Mouse (Mus musculus) midbrain, embryonic 14.5 days (tissue): ENCODE data around the gene H2afj. TPM values are rescaled to one million over a fixed set of nuclear protein-coding genes. Genes with fewer than 3 reads are reported as not detected.

Source experiments
- ATAC-seq: fragments of 200-750 bp; cut with Nextera tagmentation; 2 replicates; pipeline ENCODE4 v1.8.0; 2017; ENCODE audit warnings: moderate number of reproducible peaks, moderate library complexity; ENCODE audit not compliant: low FRiP score, low TSS enrichment
- DNase-seq: peaks from one replicate; pipeline ENCODE4 v3.0.0-alpha.2; 2015
- H3K27ac ChIP-seq: fragments of 300-500 bp; sonication (generic); replicated peaks from 2 replicates; pipeline ENCODE4 v1.5.1; 2014; ENCODE audit warnings: mild to moderate bottlenecking, low read depth, low read length, moderate library complexity
- H3K27me3 ChIP-seq: fragments of 300-500 bp; sonication (generic); 2 replicates; pipeline ENCODE4 v1.6.1; 2014; ENCODE audit warnings: low read length, control low read depth, mixed read lengths; ENCODE audit not compliant: control insufficient read depth, insufficient read depth
- H3K36me3 ChIP-seq: fragments of 300-500 bp; sonication (generic); 2 replicates; pipeline ENCODE4 v1.6.1; 2014; ENCODE audit warnings: low read length, control low read depth; ENCODE audit not compliant: control insufficient read depth, insufficient read depth
- H3K4me1 ChIP-seq: fragments of 300-500 bp; sonication (generic); 2 replicates; pipeline ENCODE4 v1.6.1; 2014; ENCODE audit warnings: mild to moderate bottlenecking, antibody characterized with exemption, low read length, control low read depth; ENCODE audit not compliant: control insufficient read depth, insufficient read depth
- H3K4me2 ChIP-seq: fragments of 300-500 bp; sonication (generic); 2 replicates; pipeline ENCODE4 v1.6.1; 2014; ENCODE audit warnings: mild to moderate bottlenecking, low read length, moderate library complexity
- H3K4me3 ChIP-seq: fragments of 300-500 bp; sonication (generic); replicated peaks from 2 replicates; pipeline ENCODE4 v1.5.1; 2014; ENCODE audit warnings: low read depth, low read length
- H3K9ac ChIP-seq: fragments of 300-500 bp; sonication (generic); replicated peaks from 2 replicates; pipeline ENCODE4 v1.6.1; 2014; ENCODE audit warnings: mild to moderate bottlenecking, low read length, moderate library complexity
- H3K9me3 ChIP-seq: fragments of 300-500 bp; sonication (generic); 2 replicates; pipeline ENCODE4 v1.6.1; 2016; ENCODE audit warnings: low read length, control low read depth, mixed read lengths; ENCODE audit not compliant: control insufficient read depth
- WGBS: fragments of 180-500 bp; shearing (Covaris S2); extraction: QIAGEN DNeasy Blood & Tissue Kit; methylation state at CpG from one replicate; pipeline ENCODE4 v1.1.7; 2014; 5-methylcytosine and 5-hydroxymethylcytosine counted together
- polyA plus RNA-seq: library from polyadenylated mRNA; unstranded; fragments of >200 nt; fragmentation: Nextera tagmentation; extraction: Ambion mirVana; gene quantifications from 2 replicates; pipeline ENCODE4 v1.2.1, GENCODE M21; 2014

Gene H2afj
- 101 and 116 TPM in 2 replicates for polyA plus RNA-seq

GRCm38 (mm10) chr6:136808014-136808417 is at the start of gene H2afj:
TSS of gene H2afj (plus strand) at chr6:136808244.
- ATAC-seq (peak; percentile 90), DNase-seq (peak; percentile 97)
- H3K4me1 ChIP-seq: peaks cover 26% of the 10 kb centered on the region
- H3K27ac ChIP-seq: peak within 1 kb of the TSS; percentile 56; the same call in 1 of the 2 replicates
- under 1% methylated on average over 34 of the region's 34 CpGs for WGBS
- peak within 1 kb of the TSS; percentile 60 for H3K9ac ChIP-seq
- H3K9me3 ChIP-seq: no peaks in the 10 kb centered on the region
- H3K36me3 ChIP-seq: peaks cover 10% of the 10 kb centered on the region
- peak within 1 kb of the TSS; percentile 96 for H3K4me2 ChIP-seq
- no peaks in the 10 kb centered on the region for H3K27me3 ChIP-seq
- peak within 1 kb of the TSS; percentile 71 for H3K4me3 ChIP-seq

GRCm38 (mm10) chr6:136763912-136764311 is 44.1 kb upstream of the H2afj start:
- Histone ChIP-seq H3K4me1 (no peaks in the 10 kb centered on the region), H3K36me3 (no peaks in the 10 kb centered on the region), H3K4me2 (no peak overlapping the region), H3K4me3 (no peak overlapping the region), H3K9me3 (no peaks in the 10 kb centered on the region), H3K27ac (no peak overlapping the region), H3K27me3 (no peaks in the 10 kb centered on the region), H3K9ac (no peak overlapping the region)
- ATAC-seq (no peak), DNase-seq (peak; percentile 15)
- 88% methylated on average over 1 of the region's 1 CpGs for WGBS

- H3K4me2 ChIP-seq: no peak overlapping the region
- no peaks in the 10 kb centered on the region for H3K36me3 ChIP-seq
- WGBS: 92% methylated on average over 8 of the region's 8 CpGs
- no peaks in the 10 kb centered on the region for H3K27me3 ChIP-seq
- ATAC-seq (no peak), DNase-seq (no peak)
- no peaks in the 10 kb centered on the region for H3K9me3 ChIP-seq
- no peak overlapping the region for H3K9ac ChIP-seq
- no peak overlapping the region for H3K4me3 ChIP-seq
- H3K4me1 ChIP-seq: no peaks in the 10 kb centered on the region
- no peak overlapping the region for H3K27ac ChIP-seq
Measured at GRCm38 (mm10) chr6:136769143-136769542, 38.9 kb upstream of the H2afj start.

- Histone ChIP-seq H3K27me3 (no peaks in the 10 kb centered on the region), H3K4me1 (no peaks in the 10 kb centered on the region), H3K4me3 (no peak overlapping the region), H3K9me3 (no peaks in the 10 kb centered on the region), H3K27ac (no peak overlapping the region), H3K36me3 (no peaks in the 10 kb centered on the region), H3K4me2 (no peak overlapping the region), H3K9ac (no peak overlapping the region)
- ATAC-seq (no peak), DNase-seq (no peak)
- WGBS: 86% methylated on average over 7 of the region's 7 CpGs
Measured at GRCm38 (mm10) chr6:136769859-136770258, 38.2 kb upstream of the H2afj start.

- ATAC-seq: no peak
- H3K27me3 ChIP-seq: no peaks in the 10 kb centered on the region
- H3K4me3 ChIP-seq: no peak overlapping the region
- WGBS: 95% methylated on average over 1 of the region's 1 CpGs
- H3K36me3 ChIP-seq: no peaks in the 10 kb centered on the region
- DNase-seq: no peak
- no peak overlapping the region for H3K4me2 ChIP-seq
- no peaks in the 10 kb centered on the region for H3K4me1 ChIP-seq
- no peak overlapping the region for H3K9ac ChIP-seq
- no peaks in the 10 kb centered on the region for H3K9me3 ChIP-seq
- no peak overlapping the region for H3K27ac ChIP-seq
Measured at GRCm38 (mm10) chr6:136776392-136776791, 31.7 kb upstream of the H2afj start.

GRCm38 (mm10) chr6:136781377-136781986 is 26.6 kb upstream of the H2afj start, which contains the start of gene Gucy2c:
TSS of gene Gucy2c (minus strand) at chr6:136781765.
- ATAC-seq: no peak

GRCm38 (mm10) chr6:136782146-136782545 is 25.9 kb upstream of the H2afj start:
- Histone ChIP-seq H3K27ac (no peak overlapping the region), H3K27me3 (no peaks in the 10 kb centered on the region)
- 87% methylated on average over 12 of the region's 12 CpGs for WGBS

More at GRCm38 (mm10) chr6:136781377-136781986, 26.6 kb upstream of the H2afj start, which contains the start of gene Gucy2c:
- Histone ChIP-seq H3K9me3 (no peaks in the 10 kb centered on the region), H3K27ac (no peak within 1 kb of the TSS), H3K27me3 (no peaks in the 10 kb centered on the region), H3K4me2 (no peak within 1 kb of the TSS), H3K4me1 (no peaks in the 10 kb centered on the region), H3K9ac (no peak within 1 kb of the TSS), H3K4me3 (no peak within 1 kb of the TSS), H3K36me3 (no peaks in the 10 kb centered on the region)
- WGBS: 83% methylated on average over 20 of the region's 20 CpGs
- no peak for DNase-seq

GRCm38 (mm10) chr6:136782761-136783160 is 25.3 kb upstream of the H2afj start:
- Histone ChIP-seq H3K4me1 (no peaks in the 10 kb centered on the region), H3K27ac (no peak overlapping the region), H3K27me3 (no peaks in the 10 kb centered on the region), H3K9me3 (no peaks in the 10 kb centered on the region), H3K4me3 (no peak overlapping the region), H3K4me2 (no peak overlapping the region), H3K36me3 (no peaks in the 10 kb centered on the region), H3K9ac (no peak overlapping the region)
- DNase-seq: no peak
- ATAC-seq: no peak
- 78% methylated on average over 9 of the region's 9 CpGs for WGBS

More at GRCm38 (mm10) chr6:136782146-136782545, 25.9 kb upstream of the H2afj start:
- H3K36me3 ChIP-seq: no peaks in the 10 kb centered on the region
- H3K4me1 ChIP-seq: no peaks in the 10 kb centered on the region
- H3K9ac ChIP-seq: no peak overlapping the region
- no peak overlapping the region for H3K4me2 ChIP-seq
- DNase-seq (no peak), ATAC-seq (no peak)
- H3K9me3 ChIP-seq: no peaks in the 10 kb centered on the region
- H3K4me3 ChIP-seq: no peak overlapping the region

GRCm38 (mm10) chr6:136789391-136789971 is 18.6 kb upstream of the H2afj start:
- no peaks in the 10 kb centered on the region for H3K9me3 ChIP-seq
- DNase-seq (no peak), ATAC-seq (no peak)
- H3K27me3 ChIP-seq: no peaks in the 10 kb centered on the region
- H3K27ac ChIP-seq: no peak overlapping the region
- no peaks in the 10 kb centered on the region for H3K36me3 ChIP-seq
- no peak overlapping the region for H3K4me3 ChIP-seq
- H3K4me2 ChIP-seq: no peak overlapping the region
- 80% methylated on average over 5 of the region's 5 CpGs for WGBS
- no peak overlapping the region for H3K9ac ChIP-seq
- peaks cover 9% of the 10 kb centered on the region; the same call in 1 of the 2 replicates for H3K4me1 ChIP-seq
